Mouse (Mus musculus): ENCODE data around the gene Ampd3.

The Ampd3 gene

DNA sequence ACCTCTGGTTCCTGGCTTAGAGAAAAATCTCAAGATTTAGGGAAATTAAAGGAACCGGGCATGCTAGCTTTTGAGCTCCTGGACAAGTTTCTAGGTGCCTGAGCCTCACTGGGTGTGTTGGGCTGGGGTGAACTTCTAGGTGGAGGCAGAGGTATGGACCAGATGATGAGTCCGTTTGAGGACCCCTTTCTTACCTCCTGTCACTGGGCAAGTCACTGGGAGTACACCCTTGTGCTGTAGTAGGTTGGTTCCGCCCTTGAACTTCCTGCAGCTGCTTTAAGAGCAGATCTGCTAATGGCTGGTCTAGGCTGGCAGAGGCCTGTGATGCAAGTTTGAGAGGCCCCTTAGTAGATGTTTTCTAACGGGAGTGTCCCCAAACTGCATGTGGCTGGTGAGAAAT lies 1.1 kb downstream of the Ampd3 start:
- DNase-seq (ENCODE audit: low read depth in 1 of 2, low spot score in 2 of 2): peak in 1 of 2 experiments; percentile 37

DNA sequence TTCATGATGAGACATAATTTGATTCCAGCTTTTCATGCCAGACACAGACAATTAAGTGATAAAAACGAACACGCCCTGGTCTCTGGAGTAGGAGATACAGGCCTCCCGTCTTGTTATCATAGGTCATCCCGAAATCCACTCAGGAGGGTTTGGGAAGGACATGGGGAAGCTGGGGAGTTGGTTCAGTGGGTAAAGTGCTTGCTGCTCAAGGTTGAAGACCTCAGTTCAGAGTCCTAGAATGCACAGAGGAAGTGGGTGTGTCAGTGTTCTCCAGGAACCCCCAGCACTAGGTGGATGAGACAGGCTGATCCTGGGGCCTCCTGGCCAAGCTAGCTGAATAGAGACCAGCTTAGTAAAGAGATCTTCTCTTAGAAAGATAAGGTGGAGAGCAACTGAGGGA lies 2.9 kb downstream of the Ampd3 start:
- DNase-seq (ENCODE audit: low read depth in 1 of 2, low spot score in 2 of 2): no peak

DNA sequence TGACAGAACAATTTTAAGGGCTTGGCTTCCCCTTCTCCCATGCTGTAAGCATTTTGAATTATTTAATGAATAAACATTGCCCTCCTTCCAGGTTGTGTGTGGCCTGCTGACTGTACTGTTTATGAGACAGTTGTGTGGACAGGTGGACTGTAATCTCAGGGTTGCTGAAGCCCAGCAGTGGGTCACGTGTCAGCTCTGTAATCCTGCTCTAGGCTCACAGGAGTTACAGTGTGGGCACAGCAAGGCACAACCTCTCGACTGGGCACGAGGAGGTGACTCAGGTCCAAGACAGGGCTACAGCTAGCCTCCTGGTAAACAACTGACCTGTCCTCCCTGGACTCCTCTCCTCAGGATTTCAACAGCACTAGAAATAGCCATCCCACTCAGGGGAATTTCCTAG lies 4.3 kb downstream of the Ampd3 start:
- no peak for DNase-seq (ENCODE audit: low read depth in 1 of 2, low spot score in 2 of 2)

DNA sequence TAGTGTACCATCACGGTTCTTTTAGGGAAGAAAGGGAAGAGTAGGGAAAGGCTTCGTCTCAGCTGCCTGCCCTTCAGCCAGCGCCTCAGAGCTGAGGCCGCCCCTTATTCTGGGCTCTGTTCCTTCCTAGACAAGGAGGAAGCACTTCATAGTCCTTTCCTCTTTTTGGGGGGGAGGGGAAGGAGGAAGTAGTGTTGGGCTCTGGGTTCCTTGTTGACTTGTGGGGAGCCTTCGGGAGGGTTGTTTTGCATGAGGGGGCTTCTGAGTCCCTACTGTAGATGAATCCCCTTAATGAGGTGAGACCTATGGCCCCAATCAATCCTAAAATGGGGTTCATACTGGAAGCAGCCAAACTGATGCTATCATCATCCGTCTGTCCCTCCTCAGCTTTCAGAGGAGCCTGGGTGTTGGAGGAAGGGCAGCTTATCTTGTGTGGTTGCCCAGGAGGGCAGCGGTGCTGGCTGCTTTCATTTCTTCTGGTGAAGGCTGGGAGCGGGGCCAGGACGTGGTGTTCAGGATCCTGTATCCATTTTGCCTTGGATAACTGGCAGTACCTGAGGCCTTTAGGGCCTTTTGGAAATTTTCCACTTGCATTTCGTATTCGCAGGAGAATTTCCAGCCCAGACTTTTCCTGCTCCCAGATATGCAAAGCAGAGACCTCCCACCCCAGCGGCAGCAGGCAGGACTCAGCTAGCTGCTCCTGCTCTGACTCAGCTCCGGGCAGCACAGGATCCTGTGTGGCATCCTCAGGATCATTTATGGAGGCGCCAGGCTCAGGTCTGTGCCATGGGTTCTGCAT lies 5.4 kb downstream of the Ampd3 start:
- peak; percentile 18 to 36 for DNase-seq (ENCODE audit: low read depth in 1 of 2, low spot score in 2 of 2)

DNA sequence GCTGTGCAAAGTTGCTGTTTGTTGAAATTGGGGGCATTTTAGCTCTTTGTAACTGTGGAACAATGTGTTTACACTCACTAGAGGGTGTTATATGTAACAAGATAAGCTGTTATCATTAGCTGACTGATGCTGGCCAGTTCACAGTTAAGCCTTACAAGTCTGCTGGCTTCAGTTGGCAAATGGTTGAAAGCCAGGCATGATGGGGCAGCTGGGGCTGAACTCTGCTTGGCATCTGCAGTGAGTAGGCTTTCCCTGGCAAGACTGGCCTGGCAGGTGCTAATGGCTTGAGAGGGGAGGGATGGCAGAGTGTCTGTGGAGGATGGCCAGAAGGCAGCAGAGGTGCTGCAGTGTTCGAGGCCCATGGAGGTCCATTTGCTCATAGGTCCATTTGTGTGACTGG lies 6.1 kb downstream of the Ampd3 start:
- DNase-seq (ENCODE audit: low read depth in 1 of 2, low spot score in 2 of 2): no peak

DNA sequence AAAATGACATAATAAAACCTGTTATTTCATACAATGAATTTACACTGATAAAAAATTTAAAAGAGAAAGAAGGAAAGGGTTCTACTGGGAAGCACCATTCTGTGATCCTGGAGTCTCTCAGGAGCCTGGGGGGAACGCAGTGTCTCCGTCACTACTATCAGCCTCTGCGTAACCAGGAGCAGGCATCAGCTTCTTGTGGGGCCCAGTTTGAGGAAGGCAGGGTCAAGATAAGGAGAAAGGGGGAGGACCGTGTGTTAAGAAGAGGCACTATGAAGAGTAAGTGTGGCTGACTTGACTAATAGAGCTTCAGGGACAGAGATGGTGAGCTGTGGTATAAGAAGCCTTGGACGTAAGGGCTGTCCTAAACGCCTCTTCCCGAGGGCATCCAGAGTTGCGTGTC lies 6.7 kb downstream of the Ampd3 start:
- DNase-seq (ENCODE audit: low read depth in 1 of 2, low spot score in 2 of 2): no peak

DNA sequence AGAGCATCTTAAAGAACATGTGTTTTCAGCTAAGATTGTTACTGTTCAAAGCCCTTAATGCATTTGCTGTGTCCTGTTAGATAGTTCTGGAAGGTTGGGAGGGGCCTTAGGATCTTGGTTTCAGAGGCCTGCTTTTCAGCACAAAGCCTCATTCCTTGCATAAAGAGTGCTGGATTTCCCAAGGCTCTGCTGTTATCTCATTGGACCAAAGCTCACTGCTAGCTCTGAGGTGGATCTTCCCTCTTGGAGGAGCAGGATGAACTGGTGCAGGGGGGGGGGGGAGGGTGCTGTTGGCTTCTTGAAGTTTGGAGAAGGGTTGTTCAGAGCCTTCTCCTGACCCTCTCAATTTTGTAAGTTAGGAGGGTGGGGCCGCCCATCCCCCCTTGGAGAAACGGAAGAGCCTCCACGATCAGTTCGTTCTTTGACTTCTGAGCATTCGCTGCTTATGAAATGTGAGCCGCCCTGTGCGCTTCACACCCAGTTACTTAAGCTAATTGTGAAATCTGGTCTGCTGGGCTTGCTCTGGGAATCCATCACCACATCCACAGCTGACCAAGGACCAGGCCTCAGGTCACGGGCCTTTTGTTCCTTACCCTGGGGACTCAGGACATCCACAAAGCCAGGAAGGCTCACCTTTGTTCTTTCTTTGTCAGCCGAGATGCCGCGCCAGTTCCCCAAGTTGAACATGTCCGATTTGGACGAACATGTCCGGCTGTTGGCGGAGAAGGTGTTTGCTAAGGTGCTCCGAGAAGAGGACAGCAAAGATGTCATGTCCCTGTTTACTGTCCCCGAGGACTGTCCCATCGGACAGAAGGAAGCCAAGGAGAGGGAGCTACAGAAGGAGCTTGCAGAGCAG lies 9.4 kb downstream of the Ampd3 start:
- no peak for DNase-seq (ENCODE audit: low read depth in 1 of 2, low spot score in 2 of 2)

DNA sequence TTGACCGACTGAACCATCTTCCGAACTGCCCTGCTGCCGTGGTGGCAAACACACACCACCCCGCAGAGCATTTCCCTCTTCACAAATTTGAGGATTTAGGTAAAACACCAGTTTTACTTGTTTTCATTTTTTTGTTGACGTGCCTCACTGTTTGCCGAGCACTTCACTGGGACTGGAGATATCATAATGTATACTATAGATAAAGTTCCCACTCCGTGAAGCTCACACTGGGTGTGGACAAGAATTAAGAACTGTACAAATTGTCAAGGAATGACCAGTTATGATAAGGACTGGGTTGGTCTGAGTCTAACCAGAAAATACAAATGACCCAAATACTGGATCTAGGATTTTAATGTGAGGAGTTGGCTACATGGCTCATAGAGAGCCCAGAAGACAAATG lies 10.9 kb downstream of the Ampd3 start:
- no peak for DNase-seq (ENCODE audit: low read depth in 1 of 2, low spot score in 2 of 2)

DNA sequence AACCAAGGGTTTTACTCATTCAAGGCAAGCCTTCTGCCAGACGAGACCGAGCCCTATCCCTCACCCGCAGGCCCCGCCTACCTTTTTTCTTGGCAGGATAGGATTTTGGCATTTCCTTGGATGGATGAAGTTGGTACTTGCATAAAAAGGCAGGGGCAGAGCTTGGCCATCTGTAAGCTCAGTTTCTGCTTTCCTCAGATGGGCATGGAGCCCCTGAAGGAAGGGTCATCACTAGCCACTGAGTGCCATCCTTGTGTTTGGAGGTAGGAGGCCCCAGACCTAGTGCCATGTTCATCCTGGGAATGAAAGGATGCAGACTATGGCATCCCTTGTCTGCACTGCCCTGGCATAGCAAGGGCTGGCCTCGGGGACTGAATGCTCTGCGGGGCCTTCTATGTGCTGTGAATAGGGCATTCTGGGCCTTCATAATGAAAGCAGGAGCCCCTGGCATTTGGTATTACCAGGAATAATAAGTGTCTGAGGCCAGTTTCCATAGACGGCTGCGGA lies 11.7 kb downstream of the Ampd3 start:
- no peak for DNase-seq (ENCODE audit: low read depth in 1 of 2, low spot score in 2 of 2)

DNA sequence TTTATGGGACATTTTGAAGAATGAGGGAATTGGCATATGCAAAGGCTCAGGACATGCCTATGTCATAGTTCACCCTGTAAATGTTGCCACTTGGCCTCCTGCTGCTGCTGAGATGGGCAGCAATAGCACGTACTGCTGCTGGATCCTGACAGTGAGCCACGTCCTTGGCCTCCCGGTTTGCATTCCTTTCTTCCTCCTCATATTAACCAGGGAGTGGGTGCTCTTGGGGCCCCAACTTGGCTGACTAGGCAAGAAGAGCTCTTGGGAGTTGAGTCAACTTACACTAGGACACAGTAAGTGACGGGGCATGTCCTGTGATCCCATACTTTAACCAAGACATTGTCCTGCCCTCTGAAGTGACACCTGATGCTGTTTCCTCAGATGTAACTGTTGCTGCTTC lies 12.5 kb downstream of the Ampd3 start:
- DNase-seq (ENCODE audit: low read depth in 1 of 2, low spot score in 2 of 2): no peak

DNA sequence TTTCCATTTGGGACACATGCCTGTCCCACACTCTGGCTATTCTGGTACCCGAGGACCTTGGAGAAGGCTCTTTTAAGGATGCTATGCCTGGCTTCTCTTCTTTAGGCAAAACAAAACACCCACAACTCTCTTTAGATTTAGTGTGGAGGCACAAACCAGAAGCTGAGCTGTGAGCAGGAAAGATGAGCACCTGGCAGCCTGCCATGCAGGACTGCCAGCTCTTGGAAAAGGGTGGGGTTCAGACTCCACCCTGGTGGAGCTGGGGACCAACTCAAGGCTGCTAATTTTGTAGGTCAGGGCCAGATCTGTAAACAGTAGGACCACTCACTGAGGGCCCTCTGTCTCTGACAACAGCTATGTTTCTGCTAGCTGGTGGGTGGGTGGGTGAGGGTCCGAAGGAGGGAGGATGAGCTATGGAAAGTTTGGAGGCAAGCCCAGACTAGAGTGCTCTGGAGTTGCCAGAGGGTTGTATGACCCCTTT lies 13.3 kb downstream of the Ampd3 start:
- DNase-seq (ENCODE audit: low read depth in 1 of 2, low spot score in 2 of 2): no peak

DNA sequence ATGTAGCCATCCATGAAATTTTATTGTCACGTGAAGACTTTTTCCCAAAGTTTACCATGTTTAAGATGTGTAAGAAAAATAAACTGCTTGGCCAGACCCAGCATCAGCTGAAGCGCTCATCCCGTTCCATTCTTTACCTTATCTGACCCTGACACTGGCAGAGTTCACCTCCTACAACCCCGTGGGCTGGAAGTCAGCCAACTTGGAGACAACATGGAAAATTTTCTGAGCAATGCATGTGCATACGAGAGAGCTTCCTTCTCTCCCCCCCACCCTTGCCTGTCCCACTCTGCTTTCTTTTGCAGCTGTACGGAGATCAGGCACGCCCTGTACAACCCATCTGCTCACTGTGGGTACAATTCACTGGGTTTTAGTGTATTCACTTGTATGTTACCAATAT lies 14.1 kb downstream of the Ampd3 start:
- DNase-seq (ENCODE audit: low read depth in 1 of 2, low spot score in 2 of 2): no peak

DNA sequence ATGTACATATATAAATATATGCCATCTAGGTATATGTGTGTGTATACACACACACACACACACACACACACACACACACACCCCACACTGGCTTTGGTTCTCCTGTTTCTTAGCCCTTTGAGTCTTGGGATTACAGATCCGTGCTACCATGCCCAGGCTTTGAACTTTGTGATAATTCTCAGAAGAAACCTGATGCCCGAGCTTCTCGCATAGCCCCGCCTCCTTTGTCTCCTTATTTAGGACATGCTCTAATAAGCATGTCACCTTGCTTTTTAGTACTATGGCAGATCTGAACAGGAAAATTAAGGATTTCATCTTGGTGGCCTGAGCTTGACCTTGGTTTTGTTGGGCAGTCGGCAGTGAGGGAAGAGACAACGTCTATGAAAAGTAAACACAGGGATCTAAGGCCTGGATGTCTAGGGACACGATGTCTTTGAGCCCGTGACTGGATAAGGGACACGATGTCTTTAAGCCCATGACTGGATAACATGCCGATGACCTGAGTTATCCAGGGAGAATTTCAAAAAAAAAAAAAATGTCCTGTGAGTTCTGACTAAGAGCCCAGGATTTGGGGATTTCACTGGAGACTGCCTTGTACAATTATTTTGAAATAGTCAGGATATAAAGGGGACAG lies 15.0 kb downstream of the Ampd3 start:
- no peak for DNase-seq (ENCODE audit: low read depth in 1 of 2, low spot score in 2 of 2)

DNA sequence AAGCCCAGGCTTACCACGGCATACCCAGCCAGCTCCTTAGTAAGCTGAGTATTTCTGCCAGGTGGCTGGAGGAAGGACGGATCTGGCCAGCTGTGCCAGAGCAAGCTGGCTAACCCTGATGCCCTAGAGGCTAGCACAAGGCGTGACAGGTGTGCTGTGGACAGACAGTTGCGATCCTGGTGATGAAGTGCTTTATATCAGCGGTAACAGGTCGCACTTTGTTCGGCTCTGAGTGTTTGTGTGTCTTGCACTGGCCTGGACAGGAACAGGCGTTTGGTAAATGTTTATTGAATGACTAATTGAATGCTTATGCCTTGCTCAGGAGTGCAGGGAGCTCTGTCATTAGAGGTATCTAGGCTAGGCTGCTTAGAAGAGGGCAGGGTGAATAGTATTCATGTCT lies 17.0 kb downstream of the Ampd3 start:
- DNase-seq (ENCODE audit: low read depth in 1 of 2, low spot score in 2 of 2): no peak

DNA sequence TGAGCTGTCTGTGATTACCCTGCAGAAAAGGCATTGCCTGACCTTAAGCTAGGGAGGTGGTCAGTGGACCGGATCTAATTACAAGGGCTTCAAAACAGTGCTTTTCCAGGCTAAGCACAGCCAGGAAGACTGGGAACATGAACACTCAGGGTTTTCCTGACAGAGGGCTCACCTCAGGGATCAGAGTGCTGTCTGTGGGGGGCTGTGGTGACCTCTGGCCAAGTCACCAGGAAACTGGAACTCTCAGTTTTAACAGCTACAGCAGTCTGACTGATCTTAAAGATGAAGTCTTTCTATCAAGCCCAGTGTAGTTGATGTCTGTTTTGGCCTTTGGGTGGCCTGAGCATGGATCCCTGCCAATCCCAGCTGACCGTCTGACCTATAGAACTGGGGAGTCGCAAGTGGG lies 17.7 kb downstream of the Ampd3 start:
- DNase-seq (ENCODE audit: low read depth in 1 of 2, low spot score in 2 of 2): no peak

DNA sequence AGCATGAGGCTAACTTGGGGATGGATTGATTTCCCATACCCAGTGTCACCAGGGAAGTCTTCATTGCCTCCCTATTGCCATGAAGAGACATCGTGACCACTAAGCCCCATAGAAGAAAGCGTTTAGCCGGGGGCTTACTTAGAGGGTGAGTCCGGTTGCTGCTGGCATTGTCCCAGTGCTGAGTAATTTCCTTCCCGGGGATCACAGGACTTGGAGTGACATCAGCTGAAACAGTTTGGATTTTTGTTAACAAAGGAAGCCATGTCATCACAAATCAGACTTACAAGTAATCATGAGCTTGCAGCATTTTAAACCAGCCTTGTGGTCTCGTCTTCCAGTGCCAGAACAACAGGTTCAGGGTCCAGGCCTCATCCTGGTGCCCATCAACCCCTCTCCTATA lies 19.3 kb downstream of the Ampd3 start:
- no peak for DNase-seq (ENCODE audit: low read depth in 1 of 2, low spot score in 2 of 2)

DNA sequence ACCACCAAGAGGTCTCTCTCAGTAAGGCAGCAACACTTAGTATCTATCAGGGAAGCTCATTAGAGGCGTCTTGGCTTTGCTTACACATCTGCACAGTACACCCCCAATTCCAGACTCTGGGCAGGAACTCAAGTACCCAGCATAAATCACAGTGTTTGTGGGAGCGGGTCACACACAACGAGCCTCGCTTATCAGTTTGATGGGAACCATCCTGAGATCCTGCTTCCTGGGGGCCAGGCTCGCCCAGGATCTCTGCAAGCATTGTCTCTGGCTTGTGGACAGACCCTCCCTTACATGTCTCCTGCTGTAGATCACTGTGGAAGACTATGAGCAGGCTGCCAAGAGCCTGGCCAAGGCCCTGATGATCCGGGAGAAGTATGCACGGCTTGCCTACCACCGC lies 22.9 kb downstream of the Ampd3 start:
- DNase-seq (ENCODE audit: low read depth in 1 of 2, low spot score in 2 of 2): no peak

DNA sequence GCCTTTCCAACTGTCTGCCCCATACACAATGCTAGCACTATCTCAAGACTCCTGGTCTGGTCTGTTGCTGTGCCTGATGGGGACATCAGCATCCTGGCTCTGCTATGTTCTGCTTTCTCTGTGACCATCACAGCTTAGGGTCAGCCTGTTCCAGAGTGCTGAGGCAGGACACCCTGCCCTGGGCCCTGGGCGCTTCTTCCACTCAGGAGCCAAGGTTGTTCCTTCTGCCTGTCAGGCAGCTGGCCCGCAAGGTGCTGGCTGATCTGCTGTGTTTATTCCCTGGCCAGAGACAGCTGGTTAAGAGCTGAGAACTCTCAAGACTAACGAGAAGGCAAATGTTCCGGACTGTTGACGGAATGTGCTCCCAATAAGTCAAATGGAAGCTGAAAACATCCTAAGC lies 24.2 kb downstream of the Ampd3 start:
- DNase-seq (ENCODE audit: low read depth in 1 of 2, low spot score in 2 of 2): no peak

DNA sequence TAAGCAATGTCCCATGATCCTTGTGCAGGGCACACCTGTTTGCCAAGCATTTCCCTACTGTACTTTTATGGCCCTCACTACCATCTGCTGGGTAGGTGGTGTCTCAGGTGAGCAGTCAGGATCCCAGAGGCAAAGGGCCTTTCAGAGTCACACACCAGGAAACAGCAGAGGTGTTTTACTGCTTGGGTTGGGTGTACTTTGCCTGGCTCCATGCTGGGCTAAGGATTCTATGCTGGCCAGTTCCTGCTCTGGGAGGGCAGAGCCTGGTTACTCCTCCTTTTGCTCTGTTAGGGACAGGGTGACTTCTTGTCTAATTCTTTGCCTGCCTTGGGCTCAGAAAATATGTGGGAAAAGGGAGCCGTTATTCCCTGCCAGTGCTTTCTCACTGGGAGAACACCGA lies 24.8 kb downstream of the Ampd3 start:
- no peak for DNase-seq (ENCODE audit: low read depth in 1 of 2, low spot score in 2 of 2)

DNA sequence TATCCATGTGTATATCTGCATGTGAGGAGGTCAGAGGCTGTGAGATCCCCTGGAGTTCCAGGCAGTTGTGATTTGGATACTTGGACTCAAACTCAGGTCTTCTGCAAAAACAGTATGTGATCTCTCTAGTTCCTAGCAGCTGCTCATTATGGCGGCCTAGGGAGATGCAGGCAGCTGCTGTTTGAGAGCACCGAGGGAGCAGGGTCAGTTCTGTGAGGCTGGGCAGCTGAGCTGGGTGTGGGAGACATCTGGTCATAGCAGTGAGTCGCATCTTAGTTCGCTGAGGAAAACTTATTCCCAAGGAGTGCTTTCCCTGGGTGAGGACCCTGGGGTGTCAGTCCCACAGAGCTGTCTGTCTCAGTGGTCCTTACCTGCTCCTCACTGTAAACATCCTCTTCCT lies 26.7 kb downstream of the Ampd3 start:
- DNase-seq (ENCODE audit: low read depth in 1 of 2, low spot score in 2 of 2): no peak

DNA sequence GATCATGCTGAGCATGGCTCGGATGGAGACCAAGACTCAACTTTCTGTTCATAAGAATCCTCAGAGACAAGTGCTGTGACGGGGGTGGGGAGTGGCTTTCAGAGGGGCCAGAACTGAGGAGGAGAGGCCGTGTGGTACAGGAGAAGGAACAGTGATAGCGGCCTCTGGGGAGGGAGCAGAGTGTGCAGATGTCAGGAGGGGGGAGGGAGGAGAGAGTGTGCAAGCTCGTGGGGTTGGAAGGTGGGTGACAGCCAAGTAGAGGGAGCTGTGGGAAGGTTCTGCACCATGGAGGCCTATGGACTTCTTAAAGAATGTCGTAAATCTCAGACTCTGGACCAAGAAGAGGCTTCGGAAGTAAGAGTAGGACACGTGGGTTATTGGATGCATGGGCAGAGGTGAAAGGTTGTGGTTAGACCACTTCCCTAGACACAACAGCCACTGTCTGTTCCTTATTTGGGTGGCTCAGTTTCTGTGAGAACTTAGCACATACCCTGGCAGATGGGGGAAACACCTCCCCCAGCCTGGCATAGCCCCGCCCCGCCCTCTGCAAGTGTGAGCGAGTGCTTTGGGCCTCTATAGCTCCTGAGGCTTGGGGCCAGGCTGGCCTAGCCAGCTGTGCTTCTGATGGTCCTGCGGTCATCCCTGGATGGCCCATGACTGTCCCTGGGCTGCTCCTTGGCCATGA lies 28.5 kb downstream of the Ampd3 start:
- DNase-seq (ENCODE audit: low read depth in 1 of 2, low spot score in 2 of 2): peak; percentile 60 to 77
